Mouse (Mus musculus) cerebellum, adult 2 months (tissue): Measurements from ENCODE around the gene Emilin1.

Source experiments
- CTCF ChIP-seq: fragments of 200-500 bp; IDR thresholded peaks from 2 replicates; pipeline ENCODE4 v1.5.1; 2011; ENCODE audit warnings: low read depth, mild to moderate bottlenecking, control low read depth, low read length, moderate library complexity, borderline replicate concordance; ENCODE audit not compliant: insufficient read depth
- POLR2A ChIP-seq: fragments of 200-500 bp; IDR thresholded peaks from 2 replicates; pipeline ENCODE4 v1.6.1; 2011; ENCODE audit warnings: low read length, control low read depth, borderline replicate concordance; ENCODE audit not compliant: insufficient read depth

DNA sequence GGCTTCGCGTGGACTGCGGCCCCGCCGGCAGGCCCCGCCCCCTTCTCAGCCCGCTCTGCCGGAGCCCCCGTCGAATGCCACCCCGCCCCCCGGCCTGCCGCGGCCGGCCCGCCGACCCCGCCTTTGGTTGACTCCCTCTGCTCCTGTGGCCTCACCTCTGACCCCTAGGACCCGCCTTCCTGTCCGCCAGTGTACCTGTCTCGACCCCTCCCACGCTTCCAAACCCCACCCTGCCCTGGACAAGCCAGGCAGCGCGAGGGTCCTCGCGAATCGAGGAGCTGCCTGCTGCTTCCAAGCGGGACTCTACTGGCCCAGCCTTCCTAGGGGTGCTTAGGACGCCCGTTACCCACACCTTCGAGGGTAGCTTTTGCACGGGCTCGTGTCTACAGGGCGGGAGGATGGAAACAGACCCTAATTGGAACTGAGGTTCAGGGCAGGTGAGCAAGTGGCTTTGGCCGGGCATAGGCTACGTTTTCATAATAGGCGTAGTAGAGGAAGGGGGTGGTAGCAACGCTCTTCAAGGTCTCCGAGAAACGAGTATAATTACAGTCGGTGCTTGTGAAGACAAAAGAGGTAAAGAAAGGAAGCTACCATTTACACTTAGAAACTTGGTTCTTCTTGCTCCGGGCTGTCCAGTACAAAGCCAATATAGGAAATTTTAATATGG is 24.0 kb upstream of the Emilin1 start:
- TF ChIP-seq POLR2A: no peak
- no peak for TF ChIP-seq CTCF
